Mouse (Mus musculus): ENCODE results near the gene Rcvrn. TPM values are rescaled to one million over a fixed set of nuclear protein-coding genes. Genes with fewer than 3 reads are reported as not detected.

Gene Rcvrn
- polyA plus RNA-seq, 1 experiment: 0.22 TPM

GRCm38 (mm10) chr11:67667531-67668332 lies 27.4 kb upstream of the Rcvrn start:
- TF ChIP-seq POLR2A (IDR thresholded peaks at IDR 0.05; ENCODE audit: borderline replicate concordance, extremely low read depth, low read depth, low read length): no peak
- TF ChIP-seq CTCF (IDR thresholded peaks at IDR 0.05; ENCODE audit: insufficient read depth, low read length): no peak
- peak; percentile 62 for DNase-seq
- no peak overlapping the region for H3K4me3 ChIP-seq (replicated peaks; ENCODE audit: extremely low read depth, low read depth, low read length)
- 53% methylated on average over 13 of the region's 13 CpGs for WGBS
- peaks cover 9% of the 10 kb centered on the region for H3K4me1 ChIP-seq (ENCODE audit: control insufficient read depth, insufficient read depth, low read length)

- TF ChIP-seq POLR2A (IDR thresholded peaks at IDR 0.05; ENCODE audit: borderline replicate concordance, extremely low read depth, low read depth, low read length) (no peak), CTCF (IDR thresholded peaks at IDR 0.05; ENCODE audit: insufficient read depth, low read length) (no peak)
- no peak overlapping the region for H3K4me3 ChIP-seq (replicated peaks; ENCODE audit: extremely low read depth, low read depth, low read length)
- 83% methylated on average over 3 of the region's 3 CpGs for WGBS
- H3K4me1 ChIP-seq (ENCODE audit: control insufficient read depth, insufficient read depth, low read length): peaks cover 9% of the 10 kb centered on the region
- DNase-seq: no peak
These were observed 26.6 kb upstream of the Rcvrn start for GRCm38 (mm10) chr11:67668460-67669007.

- peaks cover 9% of the 10 kb centered on the region for H3K4me1 ChIP-seq (ENCODE audit: control insufficient read depth, insufficient read depth, low read length)
These were observed 25.1 kb upstream of the Rcvrn start for GRCm38 (mm10) chr11:67670031-67670430.

GRCm38 (mm10) chr11:67672140-67672539 lies 23.0 kb upstream of the Rcvrn start:
- WGBS: 69% methylated on average over 5 of the region's 5 CpGs
- TF ChIP-seq POLR2A (IDR thresholded peaks at IDR 0.05; ENCODE audit: borderline replicate concordance, extremely low read depth, low read depth, low read length) (no peak), CTCF (IDR thresholded peaks at IDR 0.05; ENCODE audit: insufficient read depth, low read length) (no peak)
- no peak for DNase-seq
- H3K4me3 ChIP-seq (replicated peaks; ENCODE audit: extremely low read depth, low read depth, low read length): no peak overlapping the region
- H3K4me1 ChIP-seq (ENCODE audit: control insufficient read depth, insufficient read depth, low read length): peaks cover 13% of the 10 kb centered on the region

More at GRCm38 (mm10) chr11:67670031-67670430, 25.1 kb upstream of the Rcvrn start:
- DNase-seq: no peak
- TF ChIP-seq CTCF (IDR thresholded peaks at IDR 0.05; ENCODE audit: insufficient read depth, low read length): no peak
- TF ChIP-seq POLR2A (IDR thresholded peaks at IDR 0.05; ENCODE audit: borderline replicate concordance, extremely low read depth, low read depth, low read length): no peak
- 97% methylated on average over 6 of the region's 6 CpGs for WGBS
- no peak overlapping the region for H3K4me3 ChIP-seq (replicated peaks; ENCODE audit: extremely low read depth, low read depth, low read length)

- H3K4me1 ChIP-seq (ENCODE audit: control insufficient read depth, insufficient read depth, low read length): peaks cover 3% of the 10 kb centered on the region; the same call in 1 of the 2 replicates
- no peak for TF ChIP-seq POLR2A (IDR thresholded peaks at IDR 0.05; ENCODE audit: borderline replicate concordance, extremely low read depth, low read depth, low read length)
- TF ChIP-seq CTCF (IDR thresholded peaks at IDR 0.05; ENCODE audit: insufficient read depth, low read length): peak; percentile 59
- DNase-seq: peak; percentile 24
- WGBS: 43% methylated on average over 12 of the region's 12 CpGs
- H3K4me3 ChIP-seq (replicated peaks; ENCODE audit: extremely low read depth, low read depth, low read length): no peak overlapping the region
These were observed 19.3 kb upstream of the Rcvrn start for GRCm38 (mm10) chr11:67675562-67676540.

GRCm38 (mm10) chr11:67679300-67679699 lies 15.8 kb upstream of the Rcvrn start:
- whole genome bisulfite sequencing: 66% methylated on average over 5 of the region's 5 CpGs
- no peak overlapping the region for H3K4me3 ChIP-seq (replicated peaks; ENCODE audit: extremely low read depth, low read depth, low read length)
- no peak for DNase-seq
- TF ChIP-seq POLR2A (IDR thresholded peaks at IDR 0.05; ENCODE audit: borderline replicate concordance, extremely low read depth, low read depth, low read length) (no peak), CTCF (IDR thresholded peaks at IDR 0.05; ENCODE audit: insufficient read depth, low read length) (no peak)
- peaks cover 3% of the 10 kb centered on the region; the same call in 1 of the 2 replicates for H3K4me1 ChIP-seq (ENCODE audit: control insufficient read depth, insufficient read depth, low read length)

GRCm38 (mm10) chr11:67679930-67680329 lies 15.2 kb upstream of the Rcvrn start:
- 81% methylated on average over 2 of the region's 2 CpGs for WGBS
- DNase-seq: no peak
- H3K4me1 ChIP-seq (ENCODE audit: control insufficient read depth, insufficient read depth, low read length): peaks cover 3% of the 10 kb centered on the region; the same call in 1 of the 2 replicates
- TF ChIP-seq POLR2A (IDR thresholded peaks at IDR 0.05; ENCODE audit: borderline replicate concordance, extremely low read depth, low read depth, low read length) (no peak), CTCF (IDR thresholded peaks at IDR 0.05; ENCODE audit: insufficient read depth, low read length) (no peak)
- no peak overlapping the region for H3K4me3 ChIP-seq (replicated peaks; ENCODE audit: extremely low read depth, low read depth, low read length)

GRCm38 (mm10) chr11:67681871-67682270 lies 13.3 kb upstream of the Rcvrn start:
- 90% methylated on average over 3 of the region's 3 CpGs for WGBS
- Histone ChIP-seq H3K4me1 (ENCODE audit: control insufficient read depth, insufficient read depth, low read length) (no peaks in the 10 kb centered on the region), H3K4me3 (replicated peaks; ENCODE audit: extremely low read depth, low read depth, low read length) (no peak overlapping the region)
- no peak for DNase-seq
- TF ChIP-seq CTCF (IDR thresholded peaks at IDR 0.05; ENCODE audit: insufficient read depth, low read length) (no peak), POLR2A (IDR thresholded peaks at IDR 0.05; ENCODE audit: borderline replicate concordance, extremely low read depth, low read depth, low read length) (no peak)

- H3K4me1 ChIP-seq (ENCODE audit: control insufficient read depth, insufficient read depth, low read length): no peaks in the 10 kb centered on the region
- TF ChIP-seq CTCF (IDR thresholded peaks at IDR 0.05; ENCODE audit: insufficient read depth, low read length) (no peak), POLR2A (IDR thresholded peaks at IDR 0.05; ENCODE audit: borderline replicate concordance, extremely low read depth, low read depth, low read length) (no peak)
- H3K4me3 ChIP-seq (replicated peaks; ENCODE audit: extremely low read depth, low read depth, low read length): no peak overlapping the region
- WGBS: 77% methylated on average over 2 of the region's 2 CpGs
- no peak for DNase-seq
These were observed 9.0 kb upstream of the Rcvrn start for GRCm38 (mm10) chr11:67686109-67686508.

Measured in lung, adult 2 months (tissue).